Mouse (Mus musculus): ENCODE measurements at regions not wholly inside any gene's neighbourhood (a gene's known extent, or its start where the extent isn't known, plus 50 kb on each side); places are given as distances from the start of the nearest gene placed in this dataset.
A peak's percentile ranks its signal among the peaks of the same experiment; 100 is the strongest.

- Histone ChIP-seq H3K27me3 (replicated peaks; ENCODE audit: control insufficient read depth, insufficient read depth, low read length) (no peaks in the 10 kb centered on the region; the same call in 1 of the 2 replicates), H3K4me3 (ENCODE audit: low read depth, low read length) (no peak overlapping the region), H3K9me3 (ENCODE audit: control insufficient read depth) (no peaks in the 10 kb centered on the region), H3K4me1 (replicated peaks; ENCODE audit: control insufficient read depth, insufficient read depth, low read length) (no peaks in the 10 kb centered on the region), H3K27ac (ENCODE audit: low read depth, low read length) (no peak overlapping the region), H3K9ac (ENCODE audit: low read depth, low read length) (no peak overlapping the region), H3K4me2 (replicated peaks; ENCODE audit: low read depth) (no peak overlapping the region), H3K36me3 (ENCODE audit: control insufficient read depth, insufficient read depth) (no peaks in the 10 kb centered on the region)
- no peak for TF ChIP-seq CTCF (IDR thresholded peaks at IDR 0.05; ENCODE audit: low read depth)
- no peak for ATAC-seq
These were observed 58.0 kb upstream of the Abca12 start for GRCm38 (mm10) chr1:71472691-71473090.

GRCm38 (mm10) chr1:71483149-71483548 is 68.4 kb upstream of the Abca12 start:
- H3K9me3 ChIP-seq (ENCODE audit: control insufficient read depth) = no peaks in the 10 kb centered on the region

DNA sequence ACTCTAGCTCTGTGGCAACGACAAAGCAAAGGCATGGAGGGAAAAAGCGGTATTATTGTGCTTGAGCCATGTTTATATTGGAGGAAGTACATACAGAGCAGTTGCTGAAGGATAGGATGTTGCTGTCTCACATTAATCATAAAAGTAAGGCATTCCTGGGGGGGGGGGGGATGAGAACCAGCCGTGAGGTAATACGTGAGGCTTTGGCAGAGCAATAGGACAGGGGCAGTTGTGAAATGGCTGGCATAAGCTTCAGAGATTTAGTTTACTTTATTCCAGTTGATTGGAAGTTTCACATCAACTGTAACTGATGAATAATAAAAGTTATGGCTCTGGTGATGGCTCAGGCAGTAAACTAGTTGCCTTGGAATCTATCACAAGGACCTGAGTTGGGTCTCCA is 62.4 kb upstream of the Atic start:
- no peak overlapping the region for H3K4me3 ChIP-seq (ENCODE audit: low read depth, low read length)
- H3K9me3 ChIP-seq (ENCODE audit: control insufficient read depth) = no peaks in the 10 kb centered on the region
- no peak overlapping the region for H3K27ac ChIP-seq (ENCODE audit: low read depth, low read length)
- H3K27me3 ChIP-seq (replicated peaks; ENCODE audit: control insufficient read depth, insufficient read depth, low read length) = no peaks in the 10 kb centered on the region
- WGBS = 52% methylated on average over 4 of the region's 4 CpGs
- no peak for ATAC-seq
- H3K4me1 ChIP-seq (replicated peaks; ENCODE audit: control insufficient read depth, insufficient read depth, low read length) = no peaks in the 10 kb centered on the region
- no peak overlapping the region for H3K9ac ChIP-seq (ENCODE audit: low read depth, low read length)
- H3K36me3 ChIP-seq (ENCODE audit: control insufficient read depth, insufficient read depth) = no peaks in the 10 kb centered on the region
- no peak overlapping the region for H3K4me2 ChIP-seq (replicated peaks; ENCODE audit: low read depth)
- no peak for TF ChIP-seq CTCF (IDR thresholded peaks at IDR 0.05; ENCODE audit: low read depth)

More at GRCm38 (mm10) chr1:71483149-71483548, 68.4 kb upstream of the Abca12 start:
- Histone ChIP-seq H3K27me3 (replicated peaks; ENCODE audit: control insufficient read depth, insufficient read depth, low read length) (no peaks in the 10 kb centered on the region), H3K27ac (ENCODE audit: low read depth, low read length) (no peak overlapping the region), H3K4me2 (replicated peaks; ENCODE audit: low read depth) (no peak overlapping the region), H3K4me1 (replicated peaks; ENCODE audit: control insufficient read depth, insufficient read depth, low read length) (no peaks in the 10 kb centered on the region), H3K4me3 (ENCODE audit: low read depth, low read length) (no peak overlapping the region), H3K36me3 (ENCODE audit: control insufficient read depth, insufficient read depth) (no peaks in the 10 kb centered on the region), H3K9ac (ENCODE audit: low read depth, low read length) (no peak overlapping the region)
- TF ChIP-seq CTCF (IDR thresholded peaks at IDR 0.05; ENCODE audit: low read depth) = no peak
- no peak for ATAC-seq
- WGBS = 90% methylated on average over 4 of the region's 4 CpGs

DNA sequence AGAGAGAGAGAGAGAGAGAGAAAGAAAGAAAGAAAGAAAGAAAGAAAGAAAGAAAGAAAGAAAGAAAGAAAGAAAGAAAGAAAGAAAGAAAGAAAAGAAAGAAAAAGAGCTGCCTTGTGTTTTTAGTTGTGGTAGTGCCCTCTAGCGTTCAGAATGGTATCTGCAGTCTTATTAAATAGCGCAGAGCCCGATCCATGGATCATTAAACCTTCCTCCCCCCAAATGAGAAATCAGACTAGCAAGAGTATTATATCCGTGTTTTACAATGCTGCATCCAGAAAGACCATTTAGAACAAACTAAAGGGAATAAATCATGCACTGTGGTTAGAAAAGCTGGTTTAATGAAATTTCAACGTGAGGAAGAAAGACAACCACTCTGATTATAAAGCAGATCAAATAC is 51.1 kb upstream of the Atic start:
- Histone ChIP-seq H3K9me3 (ENCODE audit: control insufficient read depth) (no peaks in the 10 kb centered on the region), H3K4me3 (ENCODE audit: low read depth, low read length) (no peak overlapping the region), H3K4me2 (replicated peaks; ENCODE audit: low read depth) (peak overlapping the region; percentile 28; the same call in 1 of the 2 replicates), H3K27me3 (replicated peaks; ENCODE audit: control insufficient read depth, insufficient read depth, low read length) (no peaks in the 10 kb centered on the region), H3K36me3 (ENCODE audit: control insufficient read depth, insufficient read depth) (no peaks in the 10 kb centered on the region), H3K4me1 (replicated peaks; ENCODE audit: control insufficient read depth, insufficient read depth, low read length) (no peaks in the 10 kb centered on the region), H3K27ac (ENCODE audit: low read depth, low read length) (no peak overlapping the region), H3K9ac (ENCODE audit: low read depth, low read length) (no peak overlapping the region)
- peak; percentile 70 for TF ChIP-seq CTCF (IDR thresholded peaks at IDR 0.05; ENCODE audit: low read depth)
- WGBS = 4% methylated on average over 5 of the region's 5 CpGs
- ATAC-seq = no peak

GRCm38 (mm10) chr1:71506534-71506933 is 50.4 kb upstream of the Atic start:
- WGBS = 32% methylated on average over 3 of the region's 3 CpGs
- no peaks in the 10 kb centered on the region for H3K4me1 ChIP-seq (replicated peaks; ENCODE audit: control insufficient read depth, insufficient read depth, low read length)
- peak overlapping the region; percentile 28; the same call in 1 of the 2 replicates for H3K4me2 ChIP-seq (replicated peaks; ENCODE audit: low read depth)
- no peak overlapping the region for H3K4me3 ChIP-seq (ENCODE audit: low read depth, low read length)
- H3K9me3 ChIP-seq (ENCODE audit: control insufficient read depth) = no peaks in the 10 kb centered on the region
- H3K36me3 ChIP-seq (ENCODE audit: control insufficient read depth, insufficient read depth) = no peaks in the 10 kb centered on the region
- H3K9ac ChIP-seq (ENCODE audit: low read depth, low read length) = no peak overlapping the region
- no peaks in the 10 kb centered on the region for H3K27me3 ChIP-seq (replicated peaks; ENCODE audit: control insufficient read depth, insufficient read depth, low read length)
- ATAC-seq = no peak
- TF ChIP-seq CTCF (IDR thresholded peaks at IDR 0.05; ENCODE audit: low read depth) = no peak
- no peak overlapping the region for H3K27ac ChIP-seq (ENCODE audit: low read depth, low read length)
